Mouse (Mus musculus) ES-Bruce4 (cell line): ENCODE results near the gene Armc9.

ENCODE experiments used
- CTCF ChIP-seq: IDR thresholded peaks from one replicate; pipeline ENCODE4 v1.8.1; 2011; ENCODE audit warnings: low read depth, low read length
- POLR2A ChIP-seq: IDR thresholded peaks from one replicate; pipeline ENCODE4 v1.8.1; 2011; ENCODE audit warnings: low read length; ENCODE audit not compliant: insufficient read depth

DNA sequence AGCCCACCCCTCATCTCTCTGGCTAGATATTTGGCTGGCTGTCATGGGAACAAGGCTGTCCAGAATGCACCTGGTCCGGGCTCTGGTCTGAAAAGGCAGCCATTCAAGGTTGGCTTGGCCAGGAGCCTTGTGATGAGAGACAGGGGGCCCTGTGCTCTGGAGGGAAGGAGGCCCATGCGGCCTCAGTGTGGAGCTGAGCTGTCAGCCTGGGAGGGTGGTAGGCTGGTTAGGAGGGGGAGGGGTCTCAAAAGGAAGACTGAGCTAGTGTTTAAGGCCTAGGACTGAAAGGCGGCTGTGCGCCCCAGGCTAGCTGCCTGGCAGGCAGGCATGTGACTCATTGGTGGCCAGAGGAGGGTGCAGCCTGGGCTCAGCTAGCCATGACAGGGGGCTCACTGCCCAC lies 139.9 kb downstream of the Armc9 start:
- TF ChIP-seq POLR2A (no peak), CTCF (no peak)
